Mouse (Mus musculus): ENCODE data around the gene Trak1.

Gene Trak1

GRCm38 (mm10) chr9:121505346-121505745, 208.0 kb downstream of the Trak1 start:
- peak; percentile 88 for DNase-seq

GRCm38 (mm10) chr9:121506478-121507180, 209.3 kb downstream of the Trak1 start:
- peak; percentile 90 for DNase-seq

GRCm38 (mm10) chr9:121511911-121512310, 214.6 kb downstream of the Trak1 start:
- no peak for DNase-seq

GRCm38 (mm10) chr9:121514462-121514861, 217.2 kb downstream of the Trak1 start:
- DNase-seq = no peak

- DNase-seq = no peak
Observed at GRCm38 (mm10) chr9:121520047-121520446, 222.7 kb downstream of the Trak1 start.

Data from layer of hippocampus, adult 9-11 months (tissue).